Mouse (Mus musculus): ENCODE measurements around the gene Cables2.

DNA sequence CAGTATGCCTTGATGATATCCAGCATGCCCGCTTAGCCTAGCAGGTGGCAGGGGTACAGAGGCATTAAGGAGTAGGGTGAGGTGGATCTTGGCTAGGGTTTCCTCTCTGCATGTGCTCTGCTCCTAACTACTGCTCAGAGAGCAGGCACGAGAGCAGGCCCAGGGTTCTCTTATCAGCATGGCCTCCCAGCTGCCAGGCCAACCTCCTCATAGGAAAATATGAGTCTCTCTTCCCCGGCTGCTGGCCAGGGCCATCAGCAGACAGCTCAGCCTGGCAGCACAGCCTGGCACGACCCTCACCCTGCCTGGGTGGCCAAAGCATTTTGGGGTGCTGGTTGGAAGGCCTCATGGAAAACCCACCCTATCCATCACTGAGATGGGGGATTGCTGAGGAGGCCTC lies 37.9 kb upstream of the Cables2 start:
- TF ChIP-seq EP300 (IDR thresholded peaks at IDR 0.05; ENCODE audit: insufficient read depth, low read depth, low read length) (no peak), CTCF (IDR thresholded peaks at IDR 0.05; ENCODE audit: low read depth, low read length) (no peak)
